Mouse (Mus musculus) urinary bladder, postnatal 4 days (tissue): Measurements from ENCODE around the gene Rxfp2.

Experiments used
- DNase-seq, 2 experiments: peaks; one replicate each; pipeline ENCODE4 v3.0.0; 2021 to 2022; ENCODE audit warnings: low spot score in 2 of 2

The Rxfp2 gene

GRCm38 (mm10) chr5:150018656-150019055 is at the start of gene Rxfp2:
TSS of gene Rxfp2 (plus strand) at chr5:150018675.
- DNase-seq = no peak

GRCm38 (mm10) chr5:149970261-149970660 is 48.2 kb upstream of the Rxfp2 start:
- DNase-seq = peak in 1 of 2 experiments; percentile 20

- DNase-seq = no peak
Observed at GRCm38 (mm10) chr5:149977027-149977426, 41.4 kb upstream of the Rxfp2 start.

- no peak for DNase-seq
Observed at GRCm38 (mm10) chr5:149983621-149984020, 34.9 kb upstream of the Rxfp2 start.

GRCm38 (mm10) chr5:149994578-149994977 is 23.9 kb upstream of the Rxfp2 start:
- DNase-seq = no peak

- DNase-seq = no peak
Observed at GRCm38 (mm10) chr5:149996614-149997013, 21.9 kb upstream of the Rxfp2 start.

GRCm38 (mm10) chr5:149997321-149998034 is 21.0 kb upstream of the Rxfp2 start:
- no peak for DNase-seq

GRCm38 (mm10) chr5:149998311-149998710 is 20.2 kb upstream of the Rxfp2 start:
- DNase-seq = no peak

- no peak for DNase-seq
Observed at GRCm38 (mm10) chr5:150005355-150005754, 13.1 kb upstream of the Rxfp2 start.

GRCm38 (mm10) chr5:150016861-150017260 is 1.6 kb upstream of the Rxfp2 start:
- no peak for DNase-seq

- DNase-seq = no peak
Observed at GRCm38 (mm10) chr5:150017672-150018071, 803 bp upstream of the Rxfp2 start.

GRCm38 (mm10) chr5:150020851-150021250 is 2.4 kb downstream of the Rxfp2 start:
- peak; percentile 60 to 85 for DNase-seq

- no peak for DNase-seq
Observed at GRCm38 (mm10) chr5:150021805-150022204, 3.3 kb downstream of the Rxfp2 start.

GRCm38 (mm10) chr5:150022556-150022955 is 4.1 kb downstream of the Rxfp2 start:
- no peak for DNase-seq

- no peak for DNase-seq
Observed at GRCm38 (mm10) chr5:150023476-150023875, 5.0 kb downstream of the Rxfp2 start.

GRCm38 (mm10) chr5:150024188-150024587 is 5.7 kb downstream of the Rxfp2 start:
- DNase-seq = no peak

- DNase-seq = no peak
Observed at GRCm38 (mm10) chr5:150024901-150025300, 6.4 kb downstream of the Rxfp2 start.

- DNase-seq = no peak
Observed at GRCm38 (mm10) chr5:150025326-150025725, 6.9 kb downstream of the Rxfp2 start.

GRCm38 (mm10) chr5:150026509-150027087 is 8.1 kb downstream of the Rxfp2 start:
- no peak for DNase-seq

GRCm38 (mm10) chr5:150031201-150031600 is 12.7 kb downstream of the Rxfp2 start:
- DNase-seq = no peak

GRCm38 (mm10) chr5:150031634-150032033 is 13.2 kb downstream of the Rxfp2 start:
- no peak for DNase-seq

- DNase-seq = peak in 1 of 2 experiments; percentile 31
Observed at GRCm38 (mm10) chr5:150032075-150032492, 13.6 kb downstream of the Rxfp2 start.

GRCm38 (mm10) chr5:150036286-150036685 is 17.8 kb downstream of the Rxfp2 start:
- no peak for DNase-seq
